Mouse (Mus musculus) intestine, embryonic 16.5 days (tissue): ENCODE results near the gene Aoc3. TPM values are rescaled to one million over a fixed set of nuclear protein-coding genes. Genes with fewer than 3 reads are reported as not detected.

ENCODE experiments used
- ATAC-seq: fragments of 200-750 bp; cut with Nextera tagmentation; 2 replicates; pipeline ENCODE4 v1.8.0; 2017; ENCODE audit warnings: moderate TSS enrichment, moderate library complexity
- H3K27ac ChIP-seq: fragments of 300-500 bp; sonication (generic); 2 replicates; pipeline ENCODE4 v1.5.1; 2014; ENCODE audit warnings: mild to moderate bottlenecking, low read length
- H3K27me3 ChIP-seq: fragments of 300-500 bp; sonication (generic); replicated peaks from 2 replicates; pipeline ENCODE4 v1.6.1; 2014; ENCODE audit warnings: low read length, control low read depth, mixed read lengths; ENCODE audit not compliant: control insufficient read depth, insufficient read depth
- H3K36me3 ChIP-seq: fragments of 300-500 bp; sonication (generic); 2 replicates; pipeline ENCODE4 v1.6.1; 2014; ENCODE audit warnings: low read length, control low read depth; ENCODE audit not compliant: control insufficient read depth, insufficient read depth
- H3K4me1 ChIP-seq: fragments of 300-500 bp; sonication (generic); 2 replicates; pipeline ENCODE4 v1.6.1; 2014; ENCODE audit warnings: low read length, control low read depth, mixed read lengths; ENCODE audit not compliant: control insufficient read depth, insufficient read depth
- H3K4me2 ChIP-seq: fragments of 300-500 bp; sonication (generic); 2 replicates; pipeline ENCODE4 v1.6.1; 2014; ENCODE audit warnings: low read depth, low read length, control low read depth
- H3K4me3 ChIP-seq: fragments of 300-500 bp; sonication (generic); 2 replicates; pipeline ENCODE4 v1.5.1; 2014; ENCODE audit warnings: mild to moderate bottlenecking, low read length
- H3K9ac ChIP-seq: fragments of 300-500 bp; sonication (generic); 2 replicates; pipeline ENCODE4 v1.6.1; 2014; ENCODE audit warnings: low read depth, low read length
- H3K9me3 ChIP-seq: fragments of 300-500 bp; sonication (generic); 2 replicates; pipeline ENCODE4 v1.6.1; 2016; ENCODE audit warnings: low read length, control low read depth; ENCODE audit not compliant: control insufficient read depth
- WGBS: fragments of 180-500 bp; shearing (Covaris S2); extraction: QIAGEN DNeasy Blood & Tissue Kit; methylation state at CpG from one replicate; pipeline ENCODE4 v1.1.7; 2014; 5-methylcytosine and 5-hydroxymethylcytosine counted together
- polyA plus RNA-seq: library from polyadenylated mRNA; unstranded; fragments of >200 nt; fragmentation: Nextera tagmentation; extraction: Ambion mirVana; gene quantifications from 2 replicates; pipeline ENCODE4 v1.2.1, GENCODE M21; 2015

Gene Aoc3
- polyA plus RNA-seq, 1 experiment from 2014 or later = 2.4 TPM

DNA sequence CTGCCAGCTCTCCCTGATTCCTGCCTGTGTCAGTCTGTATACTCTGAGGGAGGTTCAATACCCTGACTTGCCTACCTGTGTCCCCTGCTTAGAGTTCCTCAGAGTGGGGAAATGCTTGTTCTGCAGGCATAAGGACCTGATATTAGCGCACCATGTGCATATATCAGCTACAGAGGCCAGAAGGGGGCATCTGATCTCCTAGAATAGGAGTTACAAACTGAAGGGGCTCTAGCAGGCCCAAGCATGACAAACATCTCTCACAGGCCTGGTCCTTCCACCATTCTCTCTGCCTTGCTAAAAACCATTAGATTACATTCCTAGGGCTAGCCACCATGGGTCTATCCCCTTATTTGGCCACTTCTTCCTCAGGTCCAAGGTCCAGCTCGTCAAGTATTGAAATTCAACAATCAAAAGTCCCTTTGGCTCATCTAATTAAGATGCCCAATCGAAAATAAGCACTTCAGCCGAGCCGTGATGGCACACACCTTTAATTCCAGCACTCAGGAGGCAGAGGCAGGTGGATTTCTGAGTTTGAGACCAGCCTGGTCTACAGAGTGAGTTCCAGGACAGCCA lies 24.1 kb downstream of the Aoc3 start:
- 82% methylated on average over 5 of the region's 5 CpGs for WGBS
- no peak overlapping the region for H3K4me3 ChIP-seq
- H3K4me2 ChIP-seq = no peak overlapping the region
- peaks cover 7% of the 10 kb centered on the region for H3K4me1 ChIP-seq
- no peak overlapping the region for H3K27ac ChIP-seq
- no peaks in the 10 kb centered on the region for H3K9me3 ChIP-seq
- H3K9ac ChIP-seq = no peak overlapping the region
- ATAC-seq = no peak
- no peaks in the 10 kb centered on the region for H3K27me3 ChIP-seq
- no peaks in the 10 kb centered on the region for H3K36me3 ChIP-seq

DNA sequence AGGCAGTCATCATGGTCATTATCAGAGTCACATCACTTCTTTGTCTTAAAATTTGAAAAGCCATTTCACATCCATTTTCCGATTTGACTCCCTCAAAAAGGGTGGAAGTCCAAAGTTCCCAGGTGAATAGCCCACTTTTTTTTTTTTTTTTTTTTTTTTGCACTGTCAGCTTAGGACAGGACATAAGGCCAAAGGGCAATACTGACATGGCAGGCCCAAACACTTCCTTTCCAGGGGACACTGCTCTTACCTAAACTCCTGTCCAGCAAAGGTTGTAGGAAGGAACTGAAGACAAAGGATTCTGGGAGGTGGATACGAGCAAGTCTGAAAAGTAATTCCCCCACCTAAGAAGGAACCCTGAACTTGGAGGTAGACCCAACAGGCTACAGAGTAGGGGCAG lies 25.5 kb downstream of the Aoc3 start:
- H3K27ac ChIP-seq = 0 out of 2 replicates have a peak overlapping the region, but pooled peaks have one; percentile 15
- no peak overlapping the region for H3K9ac ChIP-seq
- no peaks in the 10 kb centered on the region for H3K36me3 ChIP-seq
- no peaks in the 10 kb centered on the region for H3K9me3 ChIP-seq
- WGBS = 78% methylated on average over 2 of the region's 2 CpGs
- no peaks in the 10 kb centered on the region for H3K27me3 ChIP-seq
- no peak for ATAC-seq
- peaks cover 15% of the 10 kb centered on the region for H3K4me1 ChIP-seq
- H3K4me3 ChIP-seq = no peak overlapping the region
- no peak overlapping the region for H3K4me2 ChIP-seq

DNA sequence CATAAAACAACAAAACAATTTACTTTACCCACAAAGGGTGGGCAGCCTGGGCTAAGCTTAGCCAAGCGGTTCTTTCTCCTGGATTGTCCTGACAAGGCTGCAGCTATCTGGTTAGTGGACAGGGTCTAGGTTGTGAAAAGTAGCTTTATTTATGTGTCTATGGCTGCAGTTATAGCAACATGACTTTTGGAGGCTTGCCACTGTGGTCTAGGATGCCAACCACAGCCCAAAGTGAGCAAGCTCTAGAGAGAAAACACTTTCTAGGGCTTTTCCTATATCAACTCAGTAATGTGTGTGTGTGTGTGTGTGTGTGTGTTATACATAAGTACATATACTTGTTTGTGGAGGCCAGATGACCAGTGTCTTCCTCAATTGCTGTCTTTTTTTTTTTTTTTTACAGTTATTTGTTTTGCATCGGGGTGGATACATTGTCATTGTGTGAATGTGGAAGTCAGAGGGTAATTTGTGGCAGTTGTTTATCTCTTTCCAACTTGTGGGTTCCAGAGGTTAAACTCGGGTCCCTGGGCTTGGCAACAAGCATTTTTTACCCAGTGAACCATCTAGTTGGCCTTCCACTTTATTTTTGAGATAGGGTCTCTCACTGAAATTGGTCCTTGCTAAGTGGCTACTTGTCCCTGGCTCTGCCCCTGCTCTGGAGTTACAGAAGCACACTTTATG lies 27.2 kb downstream of the Aoc3 start:
- Histone ChIP-seq H3K4me2 (no peak overlapping the region), H3K27ac (no peak overlapping the region), H3K4me3 (no peak overlapping the region), H3K9ac (no peak overlapping the region), H3K36me3 (no peaks in the 10 kb centered on the region), H3K9me3 (no peaks in the 10 kb centered on the region), H3K27me3 (no peaks in the 10 kb centered on the region), H3K4me1 (peaks cover 15% of the 10 kb centered on the region)
- 77% methylated on average over 3 of the region's 3 CpGs for WGBS
- no peak for ATAC-seq

DNA sequence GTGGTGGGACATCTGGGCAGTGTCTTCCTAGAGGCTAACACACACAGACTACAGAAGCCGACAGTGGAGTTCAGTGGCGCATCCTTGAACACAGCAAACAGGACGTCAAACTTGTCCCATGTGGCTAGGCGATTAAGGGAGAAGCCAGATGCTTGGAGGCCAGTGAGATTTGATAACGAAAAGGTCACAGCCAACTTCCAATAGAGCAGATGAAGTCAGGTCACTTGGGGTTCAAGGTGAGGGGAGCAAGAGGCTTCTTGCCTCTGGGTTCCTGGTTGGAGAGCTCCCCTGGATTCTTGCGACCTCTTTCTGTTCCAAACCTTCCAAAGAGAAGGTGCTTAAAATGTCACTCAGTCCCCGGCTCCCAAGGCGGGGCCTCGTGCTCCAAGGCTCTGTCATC lies 29.4 kb downstream of the Aoc3 start:
- no peaks in the 10 kb centered on the region for H3K27me3 ChIP-seq
- H3K4me1 ChIP-seq = peaks cover 22% of the 10 kb centered on the region
- H3K9me3 ChIP-seq = no peaks in the 10 kb centered on the region
- H3K36me3 ChIP-seq = no peaks in the 10 kb centered on the region
- no peak overlapping the region for H3K4me2 ChIP-seq
- peak overlapping the region; percentile 34; the same call in 1 of the 2 replicates for H3K27ac ChIP-seq
- H3K9ac ChIP-seq = no peak overlapping the region
- WGBS = 69% methylated on average over 9 of the region's 9 CpGs
- ATAC-seq = no peak
- H3K4me3 ChIP-seq = no peak overlapping the region

DNA sequence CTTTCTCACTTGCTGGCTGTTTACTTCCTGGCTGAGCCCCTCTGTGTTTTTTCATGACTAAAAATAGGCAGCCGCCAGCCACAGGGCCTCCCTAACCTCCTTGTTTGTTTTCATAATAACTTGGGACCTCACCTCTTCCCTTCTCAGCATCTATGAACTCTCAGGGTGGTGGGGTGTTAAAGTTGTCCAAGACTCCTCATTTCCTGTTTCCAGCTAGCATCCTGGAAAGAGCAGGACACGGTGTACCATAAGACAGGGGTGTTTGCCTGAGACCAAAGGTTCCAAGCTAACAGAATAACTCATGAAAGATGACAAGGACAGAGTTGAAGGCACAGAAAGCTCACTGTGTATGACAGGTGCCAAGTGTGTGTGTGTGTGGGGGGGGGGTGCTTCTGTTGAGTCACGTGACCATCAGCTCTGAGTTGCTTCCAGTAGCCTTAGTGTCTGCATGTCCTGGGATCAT lies 30.3 kb downstream of the Aoc3 start:
- H3K4me1 ChIP-seq = peaks cover 22% of the 10 kb centered on the region
- H3K9me3 ChIP-seq = no peaks in the 10 kb centered on the region
- H3K4me3 ChIP-seq = no peak overlapping the region
- no peaks in the 10 kb centered on the region for H3K36me3 ChIP-seq
- ATAC-seq = no peak
- no peak overlapping the region for H3K4me2 ChIP-seq
- H3K9ac ChIP-seq = no peak overlapping the region
- H3K27me3 ChIP-seq = no peaks in the 10 kb centered on the region
- 44% methylated on average over 3 of the region's 3 CpGs for WGBS
- no peak overlapping the region for H3K27ac ChIP-seq

DNA sequence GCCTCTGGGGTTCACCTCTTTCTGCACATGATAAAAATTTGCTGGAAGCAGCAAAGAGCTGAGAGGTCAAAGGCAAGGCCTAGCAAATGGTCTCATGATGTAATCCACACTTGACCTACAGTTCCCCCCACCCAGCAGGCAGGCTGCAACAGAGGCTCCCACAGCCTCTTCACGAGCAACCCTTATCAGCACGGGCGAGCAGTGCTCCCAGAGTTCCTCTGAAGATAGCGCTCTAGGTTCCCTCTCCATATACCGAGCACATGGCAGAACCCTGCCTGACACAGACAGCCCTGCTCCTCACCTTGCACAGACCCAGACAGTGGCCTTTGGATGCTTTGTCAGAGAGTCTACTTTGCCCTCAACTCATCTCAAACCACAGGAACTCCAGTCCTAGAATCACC lies 34.1 kb downstream of the Aoc3 start:
- Histone ChIP-seq H3K36me3 (no peaks in the 10 kb centered on the region), H3K4me3 (no peak overlapping the region), H3K27me3 (no peaks in the 10 kb centered on the region), H3K4me1 (peaks cover 22% of the 10 kb centered on the region), H3K27ac (peak overlapping the region; percentile 74), H3K9me3 (no peaks in the 10 kb centered on the region), H3K4me2 (no peak overlapping the region), H3K9ac (0 out of 2 replicates have a peak overlapping the region, but pooled peaks have one; percentile 21)
- 48% methylated on average over 5 of the region's 5 CpGs for WGBS
- peak; percentile 83 for ATAC-seq

DNA sequence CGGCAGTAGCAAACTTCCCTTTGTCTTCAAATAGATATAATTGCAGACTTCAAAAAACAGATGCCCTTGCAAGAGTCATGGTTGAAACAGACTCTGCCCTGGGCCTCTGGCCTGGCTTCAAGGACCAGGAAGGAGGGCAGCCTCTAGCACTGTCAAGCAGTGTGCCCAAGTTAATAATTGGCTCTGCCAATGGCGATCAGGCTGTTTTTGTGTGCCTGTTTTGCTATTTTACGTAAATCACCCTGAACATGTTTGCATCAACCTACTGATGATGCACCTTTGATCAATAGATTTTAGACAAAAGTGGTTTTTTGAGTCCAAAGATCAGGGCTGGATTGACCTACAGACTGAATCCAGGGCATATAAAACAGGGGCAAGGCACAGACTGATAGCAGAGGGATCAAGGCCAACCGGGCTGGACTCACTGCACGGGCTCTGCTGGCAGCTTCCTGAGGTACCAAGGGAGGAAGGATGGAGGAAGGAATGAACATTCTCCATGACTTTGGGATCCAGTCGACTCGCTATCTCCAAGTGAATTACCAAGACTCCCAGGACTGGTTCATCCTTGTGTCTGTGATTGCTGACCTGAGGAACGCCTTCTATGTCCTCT lies 37.0 kb downstream of the Aoc3 start, which contains the start of gene G6pc:
Gene G6pc, plus strand, starts transcription at position 236 of the 610 bp plus-strand sequence.
- no peak within 1 kb of the TSS for H3K4me2 ChIP-seq
- H3K27ac ChIP-seq = no peak within 1 kb of the TSS
- no peaks in the 10 kb centered on the region for H3K36me3 ChIP-seq
- no peaks in the 10 kb centered on the region for H3K27me3 ChIP-seq
- no peak within 1 kb of the TSS for H3K9ac ChIP-seq
- H3K4me3 ChIP-seq = no peak within 1 kb of the TSS
- no peaks in the 10 kb centered on the region for H3K9me3 ChIP-seq
- 73% methylated on average over 8 of the region's 8 CpGs for WGBS
- 0 out of 2 replicates have a peak, but pooled peaks have one; percentile 36 for ATAC-seq
- peaks cover 9% of the 10 kb centered on the region for H3K4me1 ChIP-seq

DNA sequence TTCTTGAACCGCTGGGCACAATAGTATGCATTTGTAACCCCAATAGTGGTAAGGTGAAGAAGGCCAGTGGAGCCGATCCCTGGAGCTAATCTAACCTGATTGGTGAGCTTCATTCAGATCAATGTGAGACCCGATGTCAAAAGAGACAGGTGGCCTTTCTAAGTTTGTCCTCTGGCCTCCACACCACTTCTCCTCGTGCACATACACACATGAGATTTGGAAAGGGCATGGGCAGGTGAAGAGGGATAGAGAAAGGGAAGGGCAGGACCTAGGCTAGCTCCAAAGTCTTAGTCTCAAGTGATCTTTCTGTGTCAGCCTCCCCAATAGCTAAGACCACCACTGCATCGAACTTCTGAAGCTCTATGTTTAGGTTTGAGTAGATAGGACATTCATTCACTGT lies 39.7 kb downstream of the Aoc3 start:
- H3K4me2 ChIP-seq = no peak overlapping the region
- no peak overlapping the region for H3K9ac ChIP-seq
- H3K27me3 ChIP-seq = no peaks in the 10 kb centered on the region
- ATAC-seq = no peak
- H3K27ac ChIP-seq = no peak overlapping the region
- no peaks in the 10 kb centered on the region for H3K4me1 ChIP-seq
- H3K36me3 ChIP-seq = no peaks in the 10 kb centered on the region
- no peaks in the 10 kb centered on the region for H3K9me3 ChIP-seq
- 71% methylated on average over 5 of the region's 5 CpGs for WGBS
- no peak overlapping the region for H3K4me3 ChIP-seq

DNA sequence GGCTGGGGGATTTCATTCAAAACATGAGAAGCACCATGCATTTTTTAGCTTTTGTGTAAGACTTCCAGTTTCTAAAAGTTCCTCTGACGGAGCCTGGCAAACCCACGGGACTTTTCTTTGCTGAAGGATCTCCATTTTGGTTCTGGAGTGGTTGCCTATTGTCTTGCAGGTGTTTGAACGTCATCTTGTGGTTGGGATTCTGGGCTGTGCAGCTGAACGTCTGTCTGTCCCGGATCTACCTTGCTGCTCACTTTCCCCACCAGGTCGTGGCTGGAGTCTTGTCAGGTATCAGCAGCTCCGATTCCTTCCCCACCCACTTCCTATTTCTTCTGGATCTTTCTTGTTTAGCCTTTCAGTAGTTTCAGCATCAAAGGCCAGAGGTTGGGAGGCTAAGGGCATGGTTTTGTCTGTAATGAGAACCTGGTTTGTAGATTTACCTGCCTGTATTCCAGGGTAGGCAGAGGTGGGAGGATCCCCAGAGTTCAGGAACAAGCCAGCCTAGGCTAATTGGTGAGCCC lies 44.1 kb downstream of the Aoc3 start:
- Histone ChIP-seq H3K27me3 (no peaks in the 10 kb centered on the region), H3K9ac (no peak overlapping the region), H3K9me3 (no peaks in the 10 kb centered on the region), H3K27ac (no peak overlapping the region), H3K36me3 (no peaks in the 10 kb centered on the region), H3K4me2 (no peak overlapping the region), H3K4me3 (no peak overlapping the region), H3K4me1 (no peaks in the 10 kb centered on the region)
- 58% methylated on average over 7 of the region's 7 CpGs for WGBS
- ATAC-seq = no peak
